Mouse (Mus musculus) liver, embryonic 14.5 days (tissue): ENCODE results near the gene Htr2b.

Experiments
- CTCF ChIP-seq: IDR thresholded peaks from 2 replicates; pipeline ENCODE4 v1.5.1; 2016; ENCODE audit warnings: antibody characterized with exemption, low read depth, control low read depth
- EP300 ChIP-seq: IDR thresholded peaks from 2 replicates; pipeline ENCODE4 v1.6.1; 2016; ENCODE audit warnings: antibody characterized with exemption, low read depth

DNA sequence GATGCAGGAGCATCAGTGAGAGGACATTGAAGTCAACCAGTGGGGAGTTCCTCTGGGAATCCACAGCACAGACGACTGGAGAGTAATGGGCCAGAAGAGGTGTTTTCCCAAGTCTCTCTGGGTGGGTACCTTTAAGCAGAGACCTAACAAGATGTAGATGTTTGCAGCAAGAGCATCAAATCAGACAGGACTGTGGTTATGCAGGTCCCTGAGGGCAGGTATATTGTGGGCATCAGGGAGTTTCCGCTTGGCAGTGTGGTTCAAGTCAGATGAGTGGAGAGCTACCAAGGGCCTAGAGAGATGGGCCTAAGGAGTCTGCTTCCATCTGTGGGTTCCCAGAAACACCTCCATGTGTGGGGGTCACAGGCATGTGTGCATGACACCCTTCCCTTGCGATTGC, 44.3 kb upstream of the Htr2b start:
- TF ChIP-seq CTCF (no peak), EP300 (no peak)
